Mouse (Mus musculus) adrenal gland, adult 18-20 months (tissue): ENCODE results near the gene Pabpc4l. TPM values are rescaled to one million over a fixed set of nuclear protein-coding genes. Genes with fewer than 3 reads are reported as not detected.
"Not testable (repeated sequence)": the region's sequence is repeated elsewhere in the genome, so short reads cannot be mapped to it uniquely, and the experiment has no call there.

Experiments
- DNase-seq, 2 experiments: peaks; one replicate each; pipeline ENCODE4 v3.0.0; 2021 to 2022; ENCODE audit warnings: low spot score in 2 of 2
- long read RNA-seq, 2 experiments: library from polyadenylated mRNA; stranded (forward); transcript quantifications; one replicate each; pipeline ENCODE4 v2.0.0; 2021
- total RNA-seq, 2 experiments: library from RNA; stranded (reverse); gene quantifications; 1 replicate in 1 of 2; 2 replicates in 1 of 2; pipeline ENCODE4 v1.2.3; 2021

Gene Pabpc4l
- 1 to 10 TPM in 1 of 2 experiments, under 1 TPM in 1; 0.77 to 2.0 TPM for total RNA-seq
- long read RNA-seq, experiment 1, result 0 reads
- long read RNA-seq, experiment 2, result 0 reads

DNA sequence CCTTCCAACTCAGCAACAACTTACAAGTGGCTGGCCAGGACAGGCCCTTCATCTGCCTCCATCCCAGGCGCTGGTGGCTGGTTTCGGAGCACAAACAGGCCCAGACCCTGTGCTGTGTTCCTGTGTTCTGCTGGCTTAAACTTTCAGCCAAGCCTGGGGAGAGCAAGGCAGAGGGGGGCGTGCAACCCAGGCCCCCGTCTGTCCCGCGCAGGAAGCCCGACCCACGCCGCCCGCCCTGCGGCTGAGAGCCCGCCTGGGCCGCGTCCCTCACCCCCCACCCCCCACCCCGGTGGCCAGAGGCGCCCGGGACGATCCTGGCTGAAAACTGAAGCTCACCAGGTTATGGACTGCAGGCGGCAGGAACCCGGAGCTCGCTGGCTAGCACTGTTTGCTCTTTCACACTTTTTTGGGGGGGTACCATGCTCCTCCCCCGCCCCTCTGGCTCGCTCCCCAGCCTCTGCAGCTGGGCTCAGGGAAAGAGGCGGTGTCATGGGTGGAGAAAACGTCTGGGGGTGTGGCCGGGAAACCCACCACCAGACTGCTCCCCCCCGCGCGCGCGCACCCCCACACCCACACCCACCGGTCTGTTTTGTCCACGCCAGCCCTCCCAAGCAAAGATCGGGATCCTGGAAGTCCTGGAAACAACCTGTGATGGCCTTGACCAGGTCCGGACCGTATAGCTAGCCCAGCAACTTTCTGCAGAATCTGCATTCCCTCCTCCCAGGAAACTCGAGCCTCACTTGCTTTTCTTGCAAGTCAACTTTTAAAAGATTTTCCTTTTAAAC is at the start of gene Pabpc4l:
TSS of gene Pabpc4l (minus strand) at position 739 of the 785 bp plus-strand sequence.
- peak; percentile 26 to 39 for DNase-seq

GRCm38 (mm10) chr3:46490989-46491259 is 42.9 kb upstream of the Pabpc4l start:
- DNase-seq, result no peak

DNA sequence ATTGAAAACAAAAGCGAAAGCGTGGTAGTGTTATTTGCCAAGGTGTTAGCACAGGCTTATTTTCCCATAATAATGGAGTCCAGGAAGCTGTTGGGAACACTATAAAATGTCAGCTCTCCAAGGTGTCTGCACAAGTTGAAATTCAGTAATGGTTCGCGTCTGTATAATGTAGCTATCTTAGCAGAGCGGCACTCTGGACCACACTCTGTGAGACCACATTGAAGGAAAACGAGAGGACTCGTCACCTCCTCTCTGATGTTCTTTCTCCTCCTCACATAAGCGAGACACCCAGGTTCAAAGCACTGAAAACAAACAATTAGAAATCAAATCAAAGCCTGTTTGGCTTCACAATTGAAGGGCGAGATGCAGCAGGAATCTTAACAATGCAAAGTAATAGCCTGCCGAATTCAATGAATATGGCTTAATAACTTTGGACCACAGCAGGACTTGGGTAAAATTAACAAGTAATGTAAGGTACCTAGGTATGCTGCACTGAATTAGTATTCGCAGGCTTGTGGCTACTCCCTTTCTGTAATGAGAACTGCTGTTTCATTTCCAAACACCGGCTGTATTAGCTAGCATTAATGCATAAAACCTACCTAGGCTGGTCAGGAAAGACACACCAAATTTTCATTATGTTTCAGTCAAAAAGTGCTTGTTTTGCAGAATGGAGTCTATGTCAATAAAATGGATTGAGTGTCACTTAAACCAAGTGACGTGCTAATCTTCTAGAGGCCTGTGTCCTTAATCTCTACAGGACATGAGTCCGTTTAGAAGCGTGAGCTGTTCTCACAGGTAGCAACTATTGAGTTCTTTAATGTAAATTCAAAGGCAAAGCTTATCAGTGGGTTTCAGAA is 42.3 kb upstream of the Pabpc4l start:
- no peak for DNase-seq

DNA sequence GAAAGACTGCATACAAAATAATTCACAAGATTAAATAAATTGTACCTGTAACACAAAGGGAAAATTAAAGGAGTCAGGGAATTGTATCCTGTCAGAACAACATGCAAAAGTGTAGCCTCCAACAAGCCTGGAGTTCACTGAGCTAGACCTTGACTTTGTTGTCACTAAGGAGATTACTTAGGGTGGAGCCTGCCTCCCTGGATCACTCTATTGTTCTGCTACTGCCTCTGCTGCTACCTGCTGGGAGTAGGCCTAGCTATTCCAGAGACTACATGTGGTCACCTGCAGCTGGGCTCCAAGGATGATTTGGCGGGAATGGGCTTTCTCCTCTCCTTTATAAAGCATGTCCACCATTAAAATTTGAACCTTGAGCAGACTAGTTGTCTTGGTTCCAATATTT is 38.1 kb upstream of the Pabpc4l start:
- not testable (repeated sequence) for DNase-seq

DNA sequence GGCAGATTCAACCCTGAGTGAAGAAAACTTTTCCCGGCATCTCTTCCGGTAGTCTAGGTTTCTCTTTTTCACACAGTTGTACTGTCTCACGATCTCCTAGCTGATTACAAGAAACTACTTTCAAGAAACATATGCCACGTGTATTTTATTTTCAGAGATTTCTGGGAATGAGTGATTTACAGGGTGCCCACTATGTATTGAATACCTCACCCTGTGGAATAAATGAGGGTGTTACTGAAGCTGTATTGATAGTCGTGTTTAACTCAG is 180 bp upstream of the Pabpc4l start:
- DNase-seq, result no peak

- DNase-seq, result no peak
Measured at GRCm38 (mm10) chr3:46431416-46431815, 16.6 kb downstream of the Pabpc4l start.
